Mouse (Mus musculus) cerebellum, adult 11 months (tissue): Measurements from ENCODE around the gene Gpr173.
A peak's percentile ranks its signal among the peaks of the same experiment; 100 is the strongest.
"Not testable (repeated sequence)": the region's sequence is repeated elsewhere in the genome, so short reads cannot be mapped to it uniquely, and the experiment has no call there.

Experiments used
- DNase-seq: peaks from one replicate; pipeline ENCODE4 v3.0.0; 2022

Gene Gpr173

GRCm38 (mm10) chrX:152368397-152369273 is at the start of gene Gpr173:
Gene Gpr173 (minus strand): TSS chrX:152368704.
- peak; percentile 62 for DNase-seq

- DNase-seq: no peak
Observed at GRCm38 (mm10) chrX:152403251-152403650, 34.7 kb upstream of the Gpr173 start.

DNA sequence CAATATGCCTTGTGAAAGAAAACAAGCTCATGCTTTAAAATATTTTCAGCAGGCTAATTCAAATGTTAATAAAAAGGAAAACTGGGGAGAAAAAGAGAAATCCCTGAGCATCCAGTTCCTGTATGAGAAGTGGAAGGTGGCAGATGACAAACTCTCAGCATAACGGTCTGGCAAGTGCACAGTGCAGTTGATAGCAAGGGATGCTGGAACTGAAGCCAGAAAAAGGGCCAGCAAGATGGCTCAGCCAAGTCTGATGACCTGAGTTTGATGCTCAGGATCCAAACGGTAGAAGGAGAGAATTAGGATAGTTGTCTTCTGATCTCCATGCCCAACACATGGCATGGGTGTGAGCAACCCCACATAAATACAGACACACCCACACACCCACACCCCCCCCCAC is 31.6 kb upstream of the Gpr173 start:
- peak; percentile 15 for DNase-seq

DNA sequence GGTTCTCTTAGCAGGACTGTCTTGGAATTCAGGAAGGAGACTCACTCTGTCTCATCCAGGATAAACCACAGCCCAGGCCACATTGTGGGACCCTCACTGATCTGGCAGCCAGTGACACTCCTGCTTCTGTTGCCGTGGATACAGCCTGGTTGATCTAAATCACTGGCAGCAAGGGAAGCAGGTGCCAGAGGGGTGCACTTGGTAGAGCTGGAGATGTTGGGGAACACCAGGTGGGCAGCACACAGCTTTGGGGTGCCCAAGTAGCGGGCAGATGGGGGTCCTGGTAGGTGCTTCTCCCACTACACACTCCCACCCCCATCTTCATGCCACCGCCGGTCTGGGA is 479 bp downstream of the Gpr173 start:
- peak; percentile 35 for DNase-seq

- DNase-seq: peak; percentile 72
Observed at GRCm38 (mm10) chrX:152366418-152366817, 2.1 kb downstream of the Gpr173 start.

GRCm38 (mm10) chrX:152352553-152353153 is 15.9 kb downstream of the Gpr173 start:
- DNase-seq: no peak

DNA sequence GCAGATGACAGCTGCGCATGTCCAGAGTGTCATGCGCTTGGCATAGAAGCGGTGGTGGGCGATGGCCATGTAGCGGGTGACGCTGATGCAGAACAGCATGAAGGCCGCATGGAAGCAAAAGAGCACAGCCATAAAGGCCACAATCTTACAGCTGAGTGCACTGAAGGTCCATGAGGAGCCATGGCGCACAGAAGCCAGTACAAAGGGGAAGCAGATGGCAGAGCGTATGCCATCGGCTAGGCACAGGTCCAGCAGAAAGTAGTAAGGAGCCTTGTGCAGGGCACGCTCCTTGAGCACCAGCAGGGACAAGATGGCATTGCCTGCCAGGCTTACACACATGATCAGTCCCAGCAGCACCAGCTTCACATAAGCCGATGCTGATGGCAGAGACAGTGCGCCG is 21.5 kb downstream of the Gpr173 start:
- DNase-seq: peak; percentile 61

- DNase-seq: peak; percentile 58
Observed at GRCm38 (mm10) chrX:152346587-152346986, 21.9 kb downstream of the Gpr173 start.

DNA sequence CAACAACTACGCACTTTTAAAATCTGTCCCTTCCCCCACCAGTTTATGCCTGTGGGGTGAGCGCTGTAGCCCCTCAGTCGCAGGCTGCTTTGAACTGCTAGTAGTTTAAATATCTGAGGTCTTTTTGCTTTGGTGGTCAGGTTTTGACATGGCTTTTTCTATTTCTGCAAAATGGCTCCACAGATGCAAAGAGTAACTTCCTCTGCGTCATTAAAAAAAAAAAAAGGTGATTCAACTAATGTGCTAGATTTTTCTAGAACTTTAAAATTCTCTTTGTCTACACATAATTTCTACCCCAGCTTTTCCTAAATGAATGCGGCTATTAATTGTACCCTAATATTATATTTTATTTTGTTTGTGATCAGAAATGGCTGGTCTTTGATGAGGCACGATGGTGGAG is 25.6 kb downstream of the Gpr173 start:
- DNase-seq: no peak

DNA sequence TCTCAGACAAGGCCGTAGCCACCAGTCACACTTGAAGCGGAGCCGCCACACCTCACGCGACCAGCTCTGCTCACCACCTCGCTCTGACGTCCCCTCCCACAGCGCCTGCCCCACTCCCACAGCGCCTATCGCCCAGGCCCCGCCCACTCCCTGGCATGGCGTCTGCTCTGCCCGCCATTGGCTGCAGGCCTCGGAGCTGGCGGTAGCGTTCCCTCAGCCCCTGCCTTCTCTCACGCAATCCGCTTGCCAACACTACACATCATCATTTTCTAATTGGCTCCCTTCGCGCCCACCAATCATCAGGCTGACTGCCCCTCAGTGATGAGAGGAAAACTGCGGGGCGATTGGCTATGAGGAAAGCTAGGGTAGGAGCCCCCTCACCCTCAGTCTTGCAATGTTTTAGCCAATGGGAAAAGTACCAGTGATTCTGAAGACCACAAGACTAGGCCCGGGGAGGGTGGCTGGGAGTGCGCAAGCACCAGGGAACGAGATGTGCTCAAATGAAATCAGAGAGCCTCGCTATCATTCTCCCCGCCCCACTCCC is 26.1 kb downstream of the Gpr173 start, which contains the start of gene Tspyl2:
TSS of gene Tspyl2 (minus strand) at position 68 of the 544 bp plus-strand sequence.
- peak; percentile 93 for DNase-seq

- DNase-seq: no peak
Observed at GRCm38 (mm10) chrX:152341496-152341895, 27.0 kb downstream of the Gpr173 start.

DNA sequence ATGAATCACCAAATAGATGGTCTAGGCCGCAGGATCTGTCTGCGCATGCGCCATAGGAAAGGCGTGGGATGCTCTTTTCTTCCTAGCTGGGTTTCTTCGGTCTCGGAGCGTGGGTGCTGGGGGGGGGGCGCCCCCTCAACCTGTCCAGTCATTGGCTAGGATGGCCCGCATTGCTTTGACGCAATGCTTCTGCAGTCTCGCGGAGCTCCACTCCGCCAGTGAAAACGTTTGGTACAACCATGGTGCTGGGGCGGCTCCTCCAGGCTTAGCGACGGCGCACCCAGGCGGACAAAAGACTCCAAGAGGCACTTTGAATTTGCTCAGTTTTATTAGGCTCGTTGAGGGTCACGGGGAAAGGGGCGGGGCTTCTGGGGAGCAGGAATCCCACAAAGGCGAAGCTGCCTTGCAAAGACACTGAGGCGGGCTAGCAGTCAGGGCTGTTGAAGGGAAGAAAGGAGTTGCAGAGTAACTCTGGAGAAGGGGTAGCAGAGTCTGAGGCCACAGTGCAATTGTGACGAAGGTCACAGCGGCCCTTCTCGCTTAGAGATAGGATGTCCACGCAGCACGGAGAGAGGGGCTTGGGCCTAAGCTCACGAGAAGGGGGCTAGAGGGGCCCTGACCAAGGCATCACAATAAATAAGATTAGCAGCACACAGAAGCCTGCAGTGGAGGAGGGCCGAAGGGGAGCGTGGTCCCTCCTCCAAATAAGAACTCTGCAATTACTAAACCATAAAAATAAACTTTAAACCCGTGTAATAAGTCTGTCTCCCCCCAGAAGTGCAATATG is 31.8 kb downstream of the Gpr173 start:
- DNase-seq: peak; percentile 85

DNA sequence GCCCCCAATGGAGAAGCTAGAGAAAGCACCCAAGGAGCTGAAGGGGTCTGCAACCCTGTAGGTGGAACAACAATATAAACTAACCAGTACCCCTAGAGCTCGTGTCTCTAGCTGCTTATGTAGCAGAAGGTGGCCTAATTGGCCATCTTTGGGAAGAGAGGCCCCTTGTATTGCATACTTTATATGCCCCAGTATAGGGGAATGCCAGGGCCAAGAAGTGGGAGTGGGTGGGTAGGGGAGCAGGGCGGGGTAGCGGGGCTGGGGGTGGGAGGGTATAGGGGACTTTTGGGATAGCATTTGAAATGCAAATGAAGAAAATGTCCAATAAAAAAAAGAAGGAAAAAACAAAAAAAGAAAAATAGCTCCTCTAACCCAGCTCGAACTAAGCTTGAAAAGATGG is 32.4 kb downstream of the Gpr173 start:
- not testable (repeated sequence) for DNase-seq

DNA sequence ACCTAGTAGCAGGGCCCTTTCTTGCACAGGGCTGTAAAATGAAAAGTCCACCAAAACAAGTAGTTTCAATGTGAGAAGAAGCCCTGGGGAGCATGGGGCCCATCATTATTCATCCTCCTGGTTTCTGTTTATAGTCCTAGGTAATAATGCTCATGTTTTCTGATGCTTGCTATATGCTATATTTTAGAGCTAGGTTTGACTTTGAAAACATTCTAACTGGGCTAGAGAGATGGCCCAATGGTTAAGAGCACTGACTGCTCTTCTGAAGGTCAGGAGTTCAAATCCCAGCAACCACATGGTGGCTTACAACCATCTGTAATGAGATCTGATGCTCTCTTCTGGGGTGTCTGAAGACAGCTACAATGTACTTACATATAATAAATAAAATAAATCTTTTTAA is 39.1 kb downstream of the Gpr173 start:
- DNase-seq: not testable (repeated sequence)

- no peak for DNase-seq
Observed at GRCm38 (mm10) chrX:152327689-152328052, 40.8 kb downstream of the Gpr173 start.

DNA sequence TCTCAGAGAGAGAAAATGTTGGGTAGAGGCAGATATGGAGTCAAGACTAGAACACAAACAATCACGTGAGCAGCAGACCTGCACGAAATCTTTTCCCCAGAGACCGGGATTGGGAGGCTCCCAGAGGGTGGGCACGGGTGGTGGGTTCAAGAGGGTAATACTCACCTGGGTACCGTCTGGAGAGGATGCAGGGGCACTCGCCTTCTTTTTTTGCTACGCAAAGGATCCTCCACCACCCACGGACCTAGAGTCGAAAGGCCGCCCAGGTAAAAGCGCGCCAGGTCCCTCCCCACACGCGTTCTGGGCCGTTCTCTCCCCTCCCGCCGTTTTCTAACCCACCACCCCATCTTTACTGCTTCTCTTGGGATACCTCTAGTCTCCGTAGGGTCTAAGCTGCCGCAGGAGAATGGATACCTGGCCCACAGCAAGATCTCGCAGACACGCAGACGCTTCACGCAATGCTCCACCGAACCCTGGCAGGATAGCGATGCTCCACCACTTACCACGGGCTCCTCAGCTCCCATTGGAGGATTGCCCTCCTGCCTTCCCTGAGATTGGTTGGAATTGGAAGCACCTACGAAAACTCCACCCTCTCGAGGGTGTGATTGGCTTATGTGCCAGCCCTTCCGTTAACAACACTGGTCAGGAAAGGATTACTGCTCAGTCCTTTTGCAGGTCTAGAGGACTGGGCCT is 41.4 kb downstream of the Gpr173 start, which contains the start of gene Kantr:
TSS of gene Kantr (minus strand) at position 500 of the 693 bp plus-strand sequence.
- peak; percentile 77 for DNase-seq

DNA sequence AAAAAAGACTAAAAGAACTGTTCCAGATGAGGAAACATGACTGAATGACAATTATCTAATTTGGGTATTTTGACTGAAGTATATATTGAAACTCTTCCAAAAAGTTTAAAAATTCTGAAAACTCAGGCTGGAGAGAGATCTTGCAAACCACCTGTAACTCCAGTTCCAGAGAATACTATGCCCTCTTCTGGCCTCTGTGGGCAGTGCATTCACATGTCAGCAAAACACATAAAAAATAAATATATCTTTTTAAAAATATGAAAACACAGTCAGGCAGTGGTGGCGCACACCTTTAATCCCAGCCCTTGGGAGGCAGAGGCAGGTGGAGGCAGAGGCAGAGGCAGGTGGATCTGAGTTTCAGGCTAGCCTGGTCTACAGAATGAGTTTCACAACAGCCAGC is 44.9 kb downstream of the Gpr173 start:
- no peak for DNase-seq

- DNase-seq: no peak
Observed at GRCm38 (mm10) chrX:152322776-152323175, 45.7 kb downstream of the Gpr173 start.

- DNase-seq: no peak
Observed at GRCm38 (mm10) chrX:152320535-152320934, 48.0 kb downstream of the Gpr173 start.

DNA sequence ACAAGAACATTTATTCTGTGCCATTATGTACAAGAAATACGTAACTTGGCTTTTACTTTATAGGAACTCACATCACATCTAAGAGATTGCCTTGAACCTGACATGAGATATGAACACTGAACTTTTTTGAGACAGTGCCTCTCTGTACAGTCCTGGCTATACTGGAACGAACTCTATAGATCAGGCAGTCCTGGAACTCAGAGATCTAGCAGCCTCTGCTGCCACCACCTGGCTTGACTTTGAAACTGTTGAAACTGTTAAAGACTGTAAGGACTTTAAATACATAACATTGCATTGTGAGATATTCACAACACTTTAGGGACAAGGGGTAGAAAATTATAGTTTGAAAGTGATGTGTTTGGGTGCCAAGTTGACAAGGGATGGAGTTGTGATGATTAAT is 60.6 kb downstream of the Gpr173 start:
- DNase-seq: no peak

DNA sequence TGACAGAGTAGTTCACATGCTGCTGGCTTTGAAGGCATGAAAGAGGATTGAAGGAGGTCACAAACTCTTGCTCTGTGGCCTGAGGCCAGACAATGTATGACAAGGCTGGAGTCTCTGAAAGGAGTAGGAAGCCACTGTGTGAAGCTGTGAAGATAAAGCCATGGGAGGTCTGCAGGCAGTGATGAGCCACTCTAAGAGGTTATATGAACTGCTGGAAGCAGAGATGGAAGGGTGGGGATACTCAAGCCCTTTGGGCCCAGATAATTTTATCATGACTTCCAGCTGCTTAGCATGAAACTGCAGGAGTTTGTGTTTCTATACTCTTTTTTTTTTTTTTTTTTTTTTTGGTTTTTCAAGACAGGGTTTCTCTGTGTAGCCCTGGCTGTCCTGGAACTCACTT is 61.1 kb downstream of the Gpr173 start:
- DNase-seq: no peak

- no peak for DNase-seq
Observed at GRCm38 (mm10) chrX:152306224-152306623, 62.3 kb downstream of the Gpr173 start.
